Mouse (Mus musculus): Measurements from ENCODE around the gene Susd4. TPM values are rescaled to one million over a fixed set of nuclear protein-coding genes. Genes with fewer than 3 reads are reported as not detected.

The Susd4 gene
- total RNA-seq, 2 experiments from 2014 or later: 7.9 to 9.6 TPM

DNA sequence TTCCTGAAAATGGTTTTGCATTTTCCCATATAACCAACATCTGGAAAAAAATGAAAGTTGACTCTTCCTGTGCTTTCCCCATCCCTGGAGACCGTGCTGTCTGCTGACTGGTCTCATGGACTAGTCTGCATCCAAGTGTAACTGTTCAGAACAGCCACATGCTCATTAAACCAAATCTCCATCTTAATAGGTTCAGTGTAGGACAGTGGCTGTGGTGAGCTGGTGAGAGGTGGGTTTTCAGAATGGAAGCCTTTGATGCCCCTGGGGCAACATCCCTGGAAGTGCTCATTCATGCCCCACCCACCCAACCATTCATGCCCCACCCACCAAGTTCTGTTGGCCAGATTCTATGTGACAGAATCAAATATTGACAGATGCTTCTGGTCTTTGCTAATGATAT lies 86.4 kb downstream of the Susd4 start:
- no peak for DNase-seq (ENCODE audit: low spot score in 2 of 2)

DNA sequence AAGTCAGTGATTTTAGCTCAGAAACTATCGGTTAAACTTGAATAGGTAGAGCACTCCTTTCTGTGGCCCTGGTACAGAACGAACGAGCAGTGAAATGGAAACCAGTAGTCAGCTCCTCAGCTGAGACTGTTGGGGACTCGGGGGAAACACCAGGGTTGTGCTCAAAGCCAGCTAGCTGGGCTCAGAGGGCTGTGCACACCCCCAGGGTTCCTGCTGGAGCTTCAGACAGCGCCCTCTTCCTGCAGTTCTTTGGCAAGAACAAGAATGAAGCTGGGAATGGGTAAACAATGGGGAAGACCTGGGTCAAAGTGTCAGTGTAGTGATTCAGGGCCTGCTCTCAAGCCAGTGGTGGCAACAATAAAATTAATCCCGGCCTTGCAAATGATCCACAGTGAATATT lies 88.5 kb downstream of the Susd4 start:
- DNase-seq (ENCODE audit: low spot score in 2 of 2): no peak

DNA sequence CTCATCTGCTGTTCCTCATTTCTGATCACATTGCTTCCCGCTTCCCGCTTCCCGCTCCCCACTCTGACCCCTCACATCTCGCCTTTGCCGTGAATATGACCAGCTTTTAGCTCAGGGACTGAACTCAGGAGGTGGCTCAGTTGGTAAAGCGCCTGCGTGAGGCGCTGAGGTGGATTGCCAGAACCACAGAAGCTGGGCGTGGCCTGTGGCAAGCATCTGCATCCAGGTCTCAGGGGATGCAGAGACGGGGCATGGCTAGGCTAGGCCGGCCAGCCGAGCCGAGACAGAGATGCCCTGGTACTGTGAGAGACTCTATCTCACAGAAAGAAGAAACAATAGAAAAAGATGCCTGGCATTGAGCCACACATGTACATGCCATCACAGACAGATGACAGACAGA lies 93.0 kb downstream of the Susd4 start:
- no peak for DNase-seq (ENCODE audit: low spot score in 2 of 2)

DNA sequence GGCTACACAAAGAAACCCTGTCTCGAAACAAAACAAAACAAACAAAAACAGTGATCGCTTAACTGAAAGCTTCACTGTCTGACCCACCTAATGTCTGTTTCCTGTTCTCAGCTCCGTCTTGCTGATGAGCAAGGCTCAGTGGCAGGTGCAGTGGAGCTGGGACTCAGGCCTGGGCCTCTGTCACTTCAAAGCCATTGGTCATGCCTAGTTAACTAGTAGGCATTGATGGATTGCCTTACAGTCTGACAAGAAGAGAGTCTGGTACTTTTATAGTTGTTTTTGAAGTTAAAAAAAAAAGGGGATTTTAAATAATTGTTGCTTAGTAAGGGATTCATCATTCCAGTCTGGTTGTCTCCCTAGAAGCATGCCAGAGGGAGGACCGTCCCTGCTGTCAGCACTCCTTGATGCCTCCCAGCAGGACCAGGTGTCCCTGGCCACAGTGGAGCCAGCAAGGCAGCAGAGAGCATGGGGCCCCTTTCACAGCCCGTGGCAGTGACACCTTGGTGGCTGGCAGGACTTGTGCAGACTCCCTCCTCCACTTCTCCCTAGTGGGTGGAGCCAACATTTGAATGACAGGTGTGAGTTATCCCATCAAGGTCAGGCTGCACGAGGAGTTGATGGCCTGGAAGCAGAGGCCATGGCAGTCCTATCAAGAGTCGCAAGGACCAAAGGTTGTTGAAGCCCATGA lies 98.2 kb downstream of the Susd4 start:
- no peak for DNase-seq (ENCODE audit: low spot score in 2 of 2)

DNA sequence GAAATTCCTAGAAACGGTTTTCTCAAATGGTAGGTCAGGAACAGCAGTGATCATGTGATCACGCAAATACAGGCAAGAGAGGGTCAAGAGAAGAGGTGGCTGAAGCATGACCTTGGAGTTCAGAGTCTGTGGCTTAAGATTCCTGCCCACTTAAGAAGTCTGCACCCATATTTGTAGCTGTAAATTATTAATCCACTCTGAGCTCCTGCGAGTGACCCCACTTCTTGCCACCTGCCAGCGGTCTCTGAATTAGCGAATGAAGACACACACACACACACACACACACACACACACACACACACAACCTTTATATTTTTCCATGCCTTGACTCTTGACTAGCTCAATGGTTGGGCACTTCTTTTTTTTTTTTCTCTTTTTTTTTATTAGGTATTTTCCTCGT lies 99.7 kb downstream of the Susd4 start:
- DNase-seq (ENCODE audit: low spot score in 2 of 2): no peak

DNA sequence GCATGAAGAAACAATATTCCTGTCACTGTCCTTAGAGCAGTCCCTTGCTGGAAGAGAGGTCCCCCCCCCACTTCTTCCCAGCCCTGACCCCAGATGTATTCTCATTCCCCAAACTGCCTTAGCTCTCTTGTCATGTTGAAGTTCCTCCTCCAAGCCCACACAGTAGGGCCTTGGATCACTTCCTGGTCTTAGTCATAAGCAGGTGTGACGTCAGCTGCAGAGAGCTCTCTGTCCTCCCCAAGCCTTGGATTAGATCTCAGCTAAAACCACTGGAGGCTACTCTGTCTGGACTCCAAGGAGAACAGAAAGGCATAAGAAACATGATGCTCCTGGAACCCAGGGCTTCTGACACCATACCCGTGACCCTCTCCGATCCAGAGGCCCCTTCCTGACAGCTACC lies 104.2 kb downstream of the Susd4 start:
- no peak for DNase-seq (ENCODE audit: low spot score in 2 of 2)

DNA sequence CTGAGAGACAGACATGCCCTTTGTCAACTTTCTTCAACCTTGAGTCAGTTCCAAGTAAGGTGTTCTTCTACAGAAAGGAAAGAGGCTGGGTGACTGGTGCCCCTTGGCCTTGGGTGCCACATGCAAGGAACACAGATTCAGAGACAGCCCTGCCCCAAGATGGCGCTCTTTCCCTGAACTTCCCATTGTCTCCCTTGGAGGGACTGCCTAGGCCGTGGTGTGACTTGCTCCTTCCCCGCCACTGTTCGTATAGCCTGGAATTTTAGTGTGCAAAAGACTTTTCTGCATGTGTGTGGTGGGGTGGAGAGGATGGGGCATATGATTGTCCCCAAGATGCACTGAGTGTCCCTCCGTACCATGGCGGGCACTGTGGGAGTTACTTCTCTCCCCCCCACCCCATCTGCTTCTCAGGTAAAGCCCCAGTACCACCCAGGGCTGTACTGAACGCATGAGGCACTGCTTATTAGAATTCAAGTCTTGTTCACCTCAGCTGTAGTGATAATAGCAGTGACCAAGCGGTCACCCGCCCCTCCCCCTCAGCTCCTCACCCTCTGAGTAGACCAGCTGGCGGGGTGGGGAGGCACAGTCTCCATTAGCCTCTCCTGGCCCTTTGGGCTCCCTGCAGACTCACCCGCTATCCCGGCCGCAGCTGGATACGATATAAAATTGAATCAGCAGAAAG lies 104.9 kb downstream of the Susd4 start:
- DNase-seq (ENCODE audit: low spot score in 2 of 2): no peak

DNA sequence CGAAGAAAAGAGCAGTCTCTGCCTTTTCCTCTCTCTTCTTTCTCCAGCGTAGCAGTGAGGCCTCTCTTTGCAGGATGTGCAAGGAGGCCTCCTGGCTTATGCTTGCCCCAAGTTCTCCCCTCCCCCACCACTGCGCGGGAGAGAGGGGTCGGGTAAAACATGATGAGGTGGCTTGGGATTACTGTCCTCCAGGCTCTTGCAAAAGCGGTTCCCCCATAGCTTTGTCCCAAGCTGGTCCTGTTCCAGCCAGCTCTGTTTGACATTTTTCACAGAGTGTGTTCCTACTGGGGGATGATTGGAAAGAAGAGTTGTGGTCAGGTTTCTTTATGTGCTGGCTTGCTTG lies 105.4 kb downstream of the Susd4 start:
- DNase-seq (ENCODE audit: low spot score in 2 of 2): no peak

DNA sequence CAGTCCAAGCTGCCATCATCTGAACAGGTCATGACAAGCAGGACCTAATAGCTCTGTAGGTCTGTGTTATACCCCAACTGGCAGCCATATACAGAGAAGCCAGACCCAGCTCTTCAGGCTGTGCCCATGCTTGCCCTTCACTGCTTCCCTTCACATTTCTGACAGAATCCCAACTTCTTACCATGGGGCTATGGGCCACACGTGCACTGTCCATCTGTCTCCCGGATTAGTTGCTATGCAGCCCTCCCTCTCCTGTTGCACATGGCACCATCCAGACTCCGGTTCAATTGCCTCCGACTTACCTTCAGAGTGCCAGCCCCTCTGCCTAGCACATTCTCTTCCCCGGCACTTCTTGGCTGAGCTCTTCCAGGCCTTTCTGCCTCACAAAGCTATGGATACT lies 114.5 kb downstream of the Susd4 start:
- no peak for DNase-seq (ENCODE audit: low spot score in 2 of 2)

DNA sequence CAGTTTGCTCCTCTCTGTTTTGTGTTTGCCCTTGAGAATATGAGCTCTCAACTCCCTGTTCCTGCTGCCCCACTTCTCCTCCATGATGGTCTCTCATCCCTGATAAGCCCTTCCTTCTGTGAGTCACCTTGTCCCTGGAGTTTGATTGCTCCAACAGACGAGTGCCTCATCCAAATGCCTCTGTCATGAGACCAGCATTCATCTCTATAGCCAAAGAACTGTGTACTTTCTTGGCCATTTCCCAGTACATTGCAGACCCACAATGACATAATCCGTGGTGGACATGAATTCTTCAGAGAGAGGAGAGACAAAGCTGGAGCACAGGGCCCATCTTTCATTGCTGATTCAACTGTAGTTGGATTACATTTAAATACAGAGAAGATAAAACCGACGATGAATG lies 115.1 kb downstream of the Susd4 start:
- no peak for DNase-seq (ENCODE audit: low spot score in 2 of 2)

DNA sequence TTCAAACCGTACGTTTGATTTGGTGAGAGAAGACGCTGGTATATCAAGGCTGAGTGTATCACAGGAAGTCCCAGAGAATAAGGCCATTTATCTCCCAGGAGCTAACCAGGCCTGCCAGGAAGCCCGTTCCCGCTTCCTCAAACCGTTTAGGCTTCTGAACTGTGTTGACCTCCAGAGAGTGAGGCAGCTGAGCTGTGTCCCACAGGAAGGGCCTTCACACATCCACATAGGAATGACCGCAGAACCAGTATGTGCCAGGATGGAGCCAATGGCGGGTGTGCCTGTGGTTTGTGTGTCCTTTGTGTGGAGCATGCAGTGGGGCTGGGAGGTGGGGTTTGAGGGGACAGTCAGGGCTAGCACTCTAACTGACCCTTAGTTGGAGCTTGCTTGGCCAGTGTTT lies 117.6 kb downstream of the Susd4 start:
- no peak for DNase-seq (ENCODE audit: low spot score in 2 of 2)

DNA sequence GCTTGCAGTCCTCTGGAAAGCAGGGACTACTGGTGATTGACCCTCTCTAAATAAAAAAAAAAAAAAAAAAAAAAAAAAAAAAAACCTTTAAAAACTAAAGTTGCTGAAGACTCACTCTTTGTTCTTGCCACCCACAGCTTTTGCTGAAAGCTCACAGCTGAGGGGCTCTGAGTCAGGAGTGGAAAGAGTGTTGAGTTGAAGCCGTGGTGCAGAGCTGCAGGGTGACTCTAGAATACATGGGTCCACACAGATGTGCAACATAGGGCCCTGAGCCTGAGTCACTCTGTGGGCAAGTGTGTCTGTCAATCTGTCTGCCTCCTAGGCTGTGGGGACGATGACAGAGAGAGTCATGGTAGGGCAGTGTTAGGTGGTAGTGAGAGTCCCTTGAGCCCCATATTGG lies 119.0 kb downstream of the Susd4 start:
- DNase-seq (ENCODE audit: low spot score in 2 of 2): no peak

DNA sequence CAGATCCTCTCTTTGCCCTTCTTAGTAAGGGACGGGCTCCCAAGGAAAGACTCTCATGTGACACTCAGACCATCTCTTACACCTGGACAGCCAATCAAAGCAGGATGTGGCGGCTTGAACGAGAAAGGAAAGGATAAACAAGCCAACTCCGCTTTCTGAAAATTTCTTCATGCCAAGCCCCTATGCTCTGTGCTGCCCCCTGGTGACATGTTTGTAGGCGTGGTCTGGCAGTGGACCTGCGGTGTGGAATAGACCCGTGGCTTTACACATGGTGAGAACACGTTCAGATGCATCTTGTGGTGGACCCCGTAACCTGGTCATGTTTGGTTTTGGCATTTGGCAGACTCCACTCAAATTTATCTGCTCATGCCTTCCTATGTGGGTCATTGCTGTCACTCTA lies 132.0 kb downstream of the Susd4 start:
- DNase-seq (ENCODE audit: low spot score in 2 of 2): peak in 1 of 2 experiments; percentile 36

DNA sequence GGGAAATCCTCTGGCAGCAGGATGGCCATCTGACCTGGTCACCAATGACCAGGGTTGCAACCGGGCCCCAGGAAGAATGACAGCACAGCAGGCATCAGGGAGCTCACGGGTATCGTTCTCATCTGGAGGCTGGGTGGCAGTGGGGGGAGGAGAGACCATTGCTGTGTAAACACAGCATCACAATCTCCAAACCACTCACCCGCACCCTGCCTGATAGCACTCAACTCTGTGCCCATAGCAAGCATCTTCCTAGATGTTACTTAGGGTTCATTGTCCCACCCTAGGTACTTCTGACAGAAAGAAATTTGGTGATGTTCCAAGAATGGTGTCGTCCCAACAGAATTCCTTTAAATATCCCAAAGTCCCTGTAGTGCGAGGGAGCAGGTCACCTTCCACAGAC lies 133.4 kb downstream of the Susd4 start:
- no peak for DNase-seq (ENCODE audit: low spot score in 2 of 2)

DNA sequence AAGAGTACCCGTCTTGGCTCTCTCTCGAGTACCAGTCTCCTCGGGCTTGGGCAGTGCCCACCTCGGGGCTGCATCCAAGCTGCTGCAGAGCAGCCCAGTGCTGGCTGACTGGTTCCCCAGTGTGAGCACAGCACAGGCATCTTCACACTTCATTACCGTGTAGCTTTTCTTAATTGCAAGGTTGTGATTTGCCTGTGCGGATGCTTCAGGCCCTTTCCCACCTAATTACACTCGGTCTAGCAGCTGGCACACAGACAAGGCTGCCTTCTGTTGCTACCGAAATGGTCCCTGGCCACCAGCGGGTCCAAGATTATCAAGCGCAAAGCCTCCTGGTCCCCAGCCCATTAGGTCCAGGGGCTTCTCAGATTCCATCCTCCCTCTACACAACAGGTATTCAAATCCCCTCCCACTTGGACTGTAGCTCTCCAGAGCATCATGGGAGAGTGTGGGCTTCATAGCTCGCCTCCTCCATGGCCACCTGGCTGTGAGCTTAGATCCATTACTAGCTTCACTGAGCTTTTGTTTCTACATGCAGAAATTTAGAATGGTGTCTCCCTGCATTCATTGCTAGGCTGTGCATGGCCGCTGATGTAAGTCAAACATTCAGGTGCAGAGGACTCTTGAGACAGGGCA lies 134.0 kb downstream of the Susd4 start:
- no peak for DNase-seq (ENCODE audit: low spot score in 2 of 2)

DNA sequence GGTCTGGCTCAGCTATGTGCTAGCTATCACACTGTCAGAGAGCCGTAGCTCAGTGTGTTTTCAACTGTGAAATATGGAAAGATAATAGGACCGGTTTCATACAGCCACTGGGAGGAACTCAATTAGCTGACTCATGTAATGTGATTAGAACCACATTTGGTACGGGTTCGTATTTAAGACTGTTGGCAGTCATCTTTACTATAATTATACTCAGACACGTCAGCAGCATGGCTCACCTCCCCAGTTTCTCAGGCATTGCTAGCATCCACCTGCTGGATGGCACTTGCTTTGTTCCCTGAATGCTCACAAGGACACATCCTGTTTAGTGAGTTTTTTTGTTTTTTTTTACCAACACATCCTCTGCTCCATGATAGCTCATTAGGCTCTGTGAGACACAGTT lies 138.4 kb downstream of the Susd4 start:
- DNase-seq (ENCODE audit: low spot score in 2 of 2): no peak

DNA sequence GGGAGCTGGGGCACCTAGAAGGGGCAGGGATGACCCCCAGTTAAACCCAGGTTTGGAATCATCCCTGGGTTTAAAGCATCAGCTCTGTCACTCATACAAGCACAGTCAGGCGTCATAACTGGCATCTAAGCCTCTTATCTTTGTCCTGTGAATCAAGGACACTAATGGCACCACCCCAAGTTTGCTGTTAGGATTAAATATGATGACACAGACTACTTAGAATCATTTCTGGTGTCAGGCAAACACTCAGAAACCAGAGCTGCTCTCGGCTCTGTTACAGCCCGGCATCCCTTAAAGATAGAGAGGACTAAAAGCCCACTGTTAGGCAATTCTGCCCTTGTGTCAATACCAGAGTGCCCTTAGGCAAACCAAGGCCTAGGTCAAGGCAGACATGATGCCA lies 139.2 kb downstream of the Susd4 start:
- DNase-seq (ENCODE audit: low spot score in 2 of 2): no peak

DNA sequence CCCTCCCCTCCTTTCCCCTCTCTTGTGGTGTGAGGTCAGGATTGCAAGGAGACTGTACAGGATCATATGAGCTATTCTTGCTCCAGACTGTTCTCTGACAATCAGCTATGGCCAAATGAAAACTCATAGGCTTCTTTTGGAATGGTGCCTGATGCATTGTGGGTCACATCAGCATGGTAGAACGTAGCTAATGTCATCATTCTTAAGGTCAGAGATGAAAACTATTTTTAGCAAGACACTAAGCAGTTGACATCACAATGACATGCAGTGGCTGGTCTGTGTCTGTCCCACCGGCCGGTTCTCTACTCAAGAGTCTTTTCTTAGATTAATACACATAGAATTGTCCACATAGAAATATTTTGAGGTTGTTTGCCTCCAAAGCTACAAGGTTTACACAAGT lies 142.0 kb downstream of the Susd4 start:
- DNase-seq (ENCODE audit: low spot score in 2 of 2): no peak

DNA sequence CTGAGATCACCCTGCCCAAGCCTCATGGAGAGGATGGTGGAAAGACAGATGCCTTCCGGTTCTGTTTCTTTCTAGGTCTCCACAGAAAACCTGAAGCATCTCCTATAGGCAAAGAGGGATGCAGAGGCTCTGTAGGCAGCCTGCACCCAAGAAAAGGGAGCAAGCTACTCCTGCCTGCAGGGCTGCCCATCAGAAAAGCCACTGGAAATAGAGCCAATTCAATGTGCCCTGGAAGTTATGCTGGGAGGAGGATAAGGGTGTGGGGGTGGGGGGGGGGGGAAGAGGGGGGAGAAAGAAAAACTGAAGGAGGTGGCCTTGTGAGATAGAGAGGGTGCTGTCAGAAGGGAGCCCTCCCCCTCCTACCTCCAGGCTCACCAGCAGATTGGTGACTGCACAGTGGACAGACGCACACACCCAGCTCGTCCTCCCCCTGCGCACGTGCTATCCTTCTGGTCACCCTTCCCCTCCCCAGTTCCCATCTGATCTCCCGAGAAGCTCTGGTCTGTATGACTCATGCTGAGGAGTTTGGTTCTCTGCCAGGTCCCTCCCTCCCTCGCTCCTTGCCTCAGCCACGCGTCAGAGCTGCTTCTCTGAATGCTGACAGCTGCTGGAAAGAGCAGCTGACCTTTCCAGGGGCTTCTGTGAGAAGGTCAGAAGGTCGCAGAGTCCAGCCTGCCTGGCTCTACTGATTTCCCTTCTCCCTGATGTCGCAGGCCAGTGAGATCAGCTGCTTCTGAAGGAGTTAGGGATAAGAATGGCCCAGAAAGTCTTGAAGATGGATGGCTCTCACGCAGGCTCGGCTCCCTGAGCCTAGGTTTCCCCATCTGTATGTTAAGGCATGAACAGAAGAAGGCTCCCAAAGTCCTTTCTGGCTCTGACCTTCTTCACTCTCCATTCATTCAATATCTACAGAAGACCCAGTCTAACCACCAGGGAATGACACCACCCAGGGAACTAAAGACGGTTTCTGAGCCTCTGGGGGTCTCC lies 144.7 kb downstream of the Susd4 start:
- DNase-seq (ENCODE audit: low spot score in 2 of 2): peak; percentile 68 to 80

DNA sequence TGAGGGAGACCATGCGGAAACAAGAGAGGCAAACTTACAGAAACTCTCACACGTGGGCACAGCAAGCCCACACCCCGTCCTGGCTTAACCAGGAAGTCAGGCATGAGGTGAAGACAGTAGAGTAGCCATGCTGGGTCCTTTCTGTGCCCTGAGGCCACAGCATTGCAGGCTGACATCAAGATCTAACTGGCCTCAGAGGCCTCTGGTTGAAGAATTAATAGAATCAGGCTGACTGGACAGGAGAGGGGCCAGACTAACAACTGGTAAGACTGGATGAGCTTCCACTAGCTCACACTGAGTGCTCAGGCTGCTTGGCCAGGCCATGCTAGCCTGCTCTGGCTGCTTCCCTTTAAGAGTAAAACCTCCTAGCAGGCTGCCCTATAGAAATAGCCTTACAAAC lies 145.4 kb downstream of the Susd4 start:
- DNase-seq (ENCODE audit: low spot score in 2 of 2): no peak

DNA sequence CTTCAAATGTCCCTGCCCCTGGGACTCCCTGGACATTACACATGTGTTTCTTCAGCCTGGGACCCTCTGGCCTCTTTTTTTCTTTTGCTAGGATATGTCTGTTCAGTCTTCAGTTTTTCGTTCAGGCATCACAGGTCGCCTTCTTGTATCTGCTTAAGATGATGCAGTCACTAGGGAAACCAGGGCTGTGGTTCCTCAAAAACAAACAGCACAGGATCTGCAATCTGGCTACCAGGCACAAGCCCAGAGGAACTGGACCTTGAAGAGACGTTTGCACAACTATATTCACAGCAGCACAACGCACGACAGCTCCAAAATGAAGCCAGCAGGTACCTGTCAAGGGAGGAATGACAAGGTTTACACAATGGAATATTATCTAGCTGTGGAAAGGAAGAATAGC lies 145.9 kb downstream of the Susd4 start:
- DNase-seq (ENCODE audit: low spot score in 2 of 2): no peak

DNA sequence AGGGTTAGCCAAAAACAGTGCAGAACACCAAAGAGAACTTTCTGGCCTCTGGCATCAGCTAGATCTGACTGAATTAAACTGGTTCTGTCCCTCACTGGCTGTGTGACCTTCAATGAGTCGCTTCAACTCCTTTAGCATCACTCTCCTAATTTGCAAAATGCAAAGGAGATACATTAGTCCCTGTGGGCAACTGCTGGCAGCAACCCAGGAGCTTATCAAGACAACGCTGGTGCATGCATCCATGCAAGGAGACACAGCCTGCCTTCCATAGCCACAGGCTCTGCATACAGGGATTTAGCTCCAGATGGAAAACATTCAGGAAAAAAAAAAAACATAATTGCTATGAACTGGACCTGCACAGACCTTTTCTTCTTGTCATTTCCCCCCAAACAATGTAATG lies 148.9 kb downstream of the Susd4 start:
- no peak for DNase-seq (ENCODE audit: low spot score in 2 of 2)
